Mouse (Mus musculus) urinary bladder, adult 18-20 months (tissue): ENCODE measurements around the gene Higd1a.

Experiments
- DNase-seq, 2 experiments: peaks; one replicate each; pipeline ENCODE4 v3.0.0; 2022; ENCODE audit warnings: low spot score in 2 of 2, mixed read lengths in 2 of 2

Higd1a gene

DNA sequence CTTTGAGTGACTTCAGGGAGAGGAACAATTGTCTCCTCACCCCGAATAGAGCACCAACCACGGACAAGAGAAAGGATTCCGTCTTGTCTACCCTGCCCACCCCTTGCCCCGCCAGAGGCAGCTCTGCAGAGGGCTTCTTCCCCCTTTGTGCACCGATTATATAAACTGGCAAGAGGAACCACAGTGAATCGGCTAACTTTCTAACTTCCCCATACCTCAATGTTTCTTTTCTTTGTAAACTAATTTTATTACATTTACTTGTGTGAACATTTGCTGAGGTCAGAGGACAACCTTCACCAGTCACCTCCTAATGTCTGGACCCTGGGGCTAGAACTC is at the start of gene Higd1a:
Gene Higd1a (minus strand): TSS at position 210 of the 336 bp plus-strand sequence.
- no peak for DNase-seq

DNA sequence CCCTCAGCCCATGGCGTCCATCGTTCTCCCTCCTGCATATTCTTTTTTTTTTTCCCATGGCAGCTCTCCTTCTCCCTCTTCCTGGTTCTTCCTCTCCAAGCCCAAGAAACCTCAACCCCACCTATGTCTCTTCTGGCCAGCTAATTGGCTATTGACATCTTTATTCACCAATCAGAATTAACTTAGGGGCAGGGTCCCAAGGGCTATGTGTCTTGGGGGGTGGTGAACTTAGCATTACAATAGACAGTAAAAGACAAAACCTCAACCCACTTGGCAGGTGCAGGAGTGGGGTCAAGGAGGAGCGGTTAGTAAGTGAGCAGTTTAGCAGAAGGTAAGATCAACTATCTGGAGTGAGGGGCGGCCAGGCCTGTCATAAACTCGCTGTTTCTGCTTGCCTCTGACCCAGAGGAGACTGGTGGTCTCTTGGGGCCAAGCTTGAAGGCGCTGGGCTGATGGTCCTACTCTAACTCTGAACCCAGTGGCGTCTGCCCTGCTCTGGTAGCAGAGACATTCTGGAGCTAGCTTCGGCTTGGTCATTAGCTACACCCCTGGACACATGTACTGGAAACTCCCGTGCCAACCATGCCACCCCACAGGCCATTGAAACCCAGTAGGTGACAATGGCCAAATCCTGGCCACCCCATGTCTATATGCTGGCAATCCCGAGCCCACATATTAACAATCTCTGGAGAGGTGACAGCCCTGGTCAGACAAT is 49.4 kb upstream of the Higd1a start:
- no peak for DNase-seq

DNA sequence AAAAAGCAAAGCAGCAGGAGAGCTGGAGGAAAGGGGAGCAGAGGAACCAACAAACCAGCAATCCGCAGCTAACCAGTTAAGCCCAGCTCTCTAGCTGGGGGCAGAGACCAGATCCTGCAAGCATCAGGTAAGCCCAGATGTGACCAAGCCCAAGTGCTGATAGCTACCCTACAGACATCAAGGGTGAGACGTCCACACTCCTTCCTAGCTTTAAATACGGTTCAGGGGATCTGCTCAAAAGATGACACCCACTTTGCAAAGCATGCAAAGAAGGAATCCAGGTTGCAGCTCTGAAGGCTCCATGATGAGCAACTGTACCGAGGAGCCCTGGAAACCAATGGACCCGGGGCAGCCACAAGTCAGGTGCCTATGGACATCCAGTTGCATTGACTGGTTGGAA is 48.3 kb upstream of the Higd1a start:
- no peak for DNase-seq

DNA sequence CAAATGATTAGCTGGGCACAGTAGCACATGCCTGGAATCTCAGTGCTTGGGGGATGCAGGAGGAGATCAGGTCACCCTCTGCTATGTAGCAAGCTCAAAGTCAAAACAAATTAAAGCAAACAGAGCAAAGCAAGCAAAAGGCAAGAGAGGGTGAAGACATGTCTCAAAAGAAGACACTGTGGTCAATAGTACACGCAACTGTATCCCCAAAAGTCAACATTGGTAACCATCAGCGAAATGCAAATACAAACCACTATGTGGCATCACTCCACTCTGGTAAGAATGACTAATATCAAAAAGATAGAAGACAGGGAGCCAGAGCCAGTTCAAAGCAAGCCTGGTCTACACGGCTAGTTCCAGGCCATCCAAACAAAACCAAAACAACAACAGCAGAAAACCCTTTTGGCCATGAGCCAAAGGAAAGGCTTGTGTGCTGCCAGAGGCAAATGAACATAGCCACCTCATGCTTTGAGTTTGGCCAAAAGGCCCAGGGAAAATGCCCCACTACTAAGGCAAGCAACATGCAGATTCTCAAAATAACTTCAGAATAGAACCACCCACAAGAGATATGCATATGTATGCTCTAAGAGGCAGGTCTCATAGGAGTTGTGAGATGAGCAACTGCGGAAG is 47.5 kb upstream of the Higd1a start:
- DNase-seq = no peak

DNA sequence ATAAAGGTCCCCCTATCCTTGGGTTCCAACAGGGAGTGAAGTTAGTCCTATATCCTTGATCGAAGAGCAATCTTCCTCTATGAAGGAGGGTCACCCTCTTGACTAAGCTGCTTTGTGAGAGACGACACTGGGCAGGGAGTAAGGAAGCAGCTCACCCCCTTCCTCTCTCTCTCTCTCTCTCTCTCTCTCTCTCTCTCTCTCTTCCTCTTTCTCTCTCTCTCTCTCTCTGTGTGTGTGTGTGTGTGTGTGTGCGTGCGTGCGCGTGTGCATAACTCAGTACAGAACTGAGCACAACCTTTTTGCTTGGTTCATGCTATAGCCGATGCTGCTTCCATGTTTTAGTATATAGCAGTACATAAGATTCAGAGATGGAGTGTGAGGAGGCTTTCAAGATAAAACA is 46.8 kb upstream of the Higd1a start:
- no peak for DNase-seq

DNA sequence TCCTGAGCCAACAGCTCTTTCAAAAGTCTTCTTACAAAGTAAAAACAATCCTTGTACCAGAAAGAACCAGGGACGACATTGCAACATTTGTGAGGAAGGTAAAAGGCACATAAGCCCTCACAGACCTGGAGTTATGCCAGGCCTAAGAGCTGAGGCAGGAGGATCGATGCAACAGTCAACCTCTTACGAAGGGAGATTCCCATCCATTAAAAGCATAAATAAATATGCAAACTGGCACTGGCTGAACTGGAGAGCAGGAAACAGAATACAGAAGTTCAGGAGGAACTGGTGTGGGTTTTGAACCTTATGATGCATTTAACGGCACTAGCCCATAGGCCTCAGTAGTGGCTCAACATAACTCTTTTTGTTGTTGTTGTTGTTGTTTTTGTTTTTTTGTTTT is 46.2 kb upstream of the Higd1a start:
- DNase-seq = no peak

DNA sequence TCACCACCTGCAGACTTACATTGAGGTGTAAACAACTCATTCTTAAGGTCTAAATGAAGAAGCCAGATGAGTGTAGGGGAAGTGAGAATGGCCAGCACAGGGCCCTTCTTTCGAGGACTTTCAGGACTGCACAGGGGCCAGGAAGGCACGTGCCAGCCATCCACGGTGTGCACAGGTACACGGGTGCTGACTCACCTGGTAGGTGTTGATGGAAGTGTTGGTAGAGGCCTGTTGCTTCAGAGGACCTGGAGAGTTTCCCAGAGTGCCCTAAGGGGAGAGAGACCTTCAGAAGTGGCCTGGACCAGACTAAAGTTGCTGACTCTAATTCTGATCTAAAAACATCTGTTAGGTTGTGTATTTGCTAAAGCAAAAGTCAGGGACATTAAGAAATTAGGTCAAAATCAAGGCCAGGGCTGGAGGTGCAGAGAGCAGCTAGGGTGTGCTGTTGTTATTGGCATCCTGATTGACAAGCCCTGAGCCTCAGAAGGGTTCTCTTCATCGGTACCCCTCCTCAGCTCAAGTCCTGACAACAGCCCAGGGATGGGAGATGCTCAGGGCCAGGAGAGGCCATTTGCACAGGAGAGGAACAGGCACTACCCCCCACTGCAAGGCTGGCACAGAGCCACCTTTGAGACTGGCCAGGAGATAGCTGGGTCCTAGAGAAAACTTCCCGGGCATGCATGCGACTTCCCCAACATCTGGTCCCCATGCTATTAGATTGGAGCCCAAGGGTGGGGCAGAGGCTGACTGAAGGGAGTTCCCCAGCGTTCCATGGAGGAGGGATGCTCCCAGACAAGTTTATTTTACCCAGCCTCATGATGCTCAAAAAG is 45.5 kb upstream of the Higd1a start:
- DNase-seq = no peak

DNA sequence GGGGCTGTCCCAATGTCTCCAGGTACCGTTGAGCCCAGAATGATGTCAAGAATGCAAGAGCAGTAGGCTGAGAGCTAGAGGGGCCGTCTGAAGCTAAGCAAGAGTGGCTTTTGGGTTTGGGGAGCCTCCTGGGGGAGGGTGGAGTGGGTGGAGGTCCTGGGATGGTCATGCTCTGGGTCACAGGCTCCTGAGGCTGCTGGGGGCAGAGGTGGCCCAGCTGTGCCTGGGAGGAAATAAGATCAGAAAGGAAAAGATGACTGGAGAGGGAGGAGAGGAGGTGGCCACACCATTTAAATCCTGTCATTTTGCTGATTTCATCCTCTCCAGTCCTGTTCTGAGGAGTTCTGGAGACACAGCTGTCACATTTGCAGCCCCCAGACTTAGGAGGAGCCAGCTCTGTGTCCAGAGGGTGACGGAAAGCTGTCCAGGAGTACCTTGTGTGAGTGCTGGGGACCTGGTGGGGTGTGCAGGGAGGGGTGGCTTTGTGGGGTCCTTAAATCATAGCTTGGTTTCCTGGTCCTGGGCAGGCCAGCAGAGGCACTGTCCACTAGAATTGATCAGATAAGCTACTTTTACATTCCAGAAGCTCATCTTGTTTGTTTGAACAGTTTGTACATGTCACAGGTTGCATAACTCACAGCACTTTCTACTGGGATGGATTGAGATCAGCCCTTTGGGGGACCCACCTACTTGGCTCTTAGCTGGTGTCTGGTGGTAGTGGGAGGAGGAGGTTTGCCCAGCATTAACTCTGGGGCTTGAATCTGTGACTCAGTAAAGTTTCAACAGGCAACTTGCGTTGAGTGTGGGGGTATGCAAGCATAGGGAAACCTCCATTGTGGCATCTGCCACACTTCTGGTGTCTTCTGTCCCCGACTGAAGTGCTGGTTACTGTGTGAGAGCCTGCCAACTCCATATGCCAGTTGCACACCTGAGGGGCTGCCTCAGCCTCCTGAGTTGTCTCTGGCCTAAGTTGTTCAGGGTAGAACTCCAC is 43.8 kb upstream of the Higd1a start:
- DNase-seq = no peak

DNA sequence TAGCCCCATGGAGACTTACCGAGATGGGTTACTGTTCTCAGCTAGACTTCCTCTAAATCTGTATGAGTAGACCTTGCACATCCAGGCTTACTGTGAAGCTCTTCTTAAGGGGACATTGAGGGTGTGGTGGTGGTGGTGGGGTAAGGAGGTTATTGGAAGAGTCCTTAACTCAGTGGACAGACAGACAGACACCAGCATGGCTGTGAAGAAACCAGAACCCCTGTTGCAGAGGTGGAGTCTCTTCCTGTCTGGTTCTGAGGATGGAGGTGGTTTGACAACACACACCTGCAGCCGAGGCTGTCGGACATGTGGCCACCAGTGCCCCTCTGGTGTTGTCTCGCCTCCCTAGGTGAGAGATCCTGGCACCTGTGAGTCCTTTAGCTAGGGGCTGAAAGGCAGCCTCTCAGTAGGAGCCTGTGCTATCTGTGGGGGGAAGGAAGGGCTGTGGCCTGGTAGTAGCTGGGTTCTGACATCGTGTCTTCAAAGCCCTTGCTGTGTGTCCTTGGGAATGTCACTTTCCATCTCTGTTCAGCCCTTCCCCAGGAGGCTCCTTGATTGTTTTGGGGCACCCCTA is 42.2 kb upstream of the Higd1a start:
- DNase-seq = no peak

DNA sequence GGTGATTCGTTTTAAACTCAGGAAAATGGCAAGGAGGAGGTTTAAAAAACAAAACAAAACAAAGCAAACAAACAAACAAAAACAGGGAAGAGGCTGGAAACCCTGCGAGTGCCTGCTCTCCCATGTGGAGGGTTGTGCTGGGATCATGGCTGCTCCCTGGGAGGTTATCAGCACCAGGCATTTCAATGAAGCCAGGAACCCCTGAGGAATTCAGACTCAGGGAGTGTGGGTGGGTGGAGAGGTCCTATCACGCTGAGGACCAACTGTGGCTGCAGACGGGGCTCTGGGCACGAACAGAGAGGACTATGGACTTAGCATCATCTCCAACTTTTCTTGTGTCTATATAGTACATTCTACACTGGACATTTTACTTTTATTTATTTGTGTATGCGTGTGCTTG is 41.1 kb upstream of the Higd1a start:
- no peak for DNase-seq

DNA sequence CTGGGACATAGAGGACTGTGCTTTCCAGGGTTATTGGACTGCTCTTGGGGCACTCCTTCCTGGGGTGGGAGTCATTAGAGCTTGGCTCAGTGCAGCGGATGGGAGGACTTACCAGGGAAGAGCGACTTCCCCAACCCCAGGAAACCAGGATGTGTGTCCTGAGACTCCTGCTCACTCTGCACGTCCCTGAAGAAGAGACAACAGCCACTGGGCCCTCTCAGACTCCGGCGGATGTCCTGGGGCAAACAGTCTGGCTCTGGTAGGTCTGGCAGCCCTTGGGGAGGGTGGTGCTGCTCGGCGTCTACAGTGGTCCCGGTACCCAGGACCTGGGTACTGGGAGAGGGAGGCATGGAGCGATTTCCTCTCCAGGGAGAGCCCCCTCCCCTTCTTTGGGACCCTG is 40.1 kb upstream of the Higd1a start, which contains the start of gene Ackr2:
Gene Ackr2 (plus strand): TSS at position 111 of the 400 bp plus-strand sequence.
- no peak for DNase-seq

DNA sequence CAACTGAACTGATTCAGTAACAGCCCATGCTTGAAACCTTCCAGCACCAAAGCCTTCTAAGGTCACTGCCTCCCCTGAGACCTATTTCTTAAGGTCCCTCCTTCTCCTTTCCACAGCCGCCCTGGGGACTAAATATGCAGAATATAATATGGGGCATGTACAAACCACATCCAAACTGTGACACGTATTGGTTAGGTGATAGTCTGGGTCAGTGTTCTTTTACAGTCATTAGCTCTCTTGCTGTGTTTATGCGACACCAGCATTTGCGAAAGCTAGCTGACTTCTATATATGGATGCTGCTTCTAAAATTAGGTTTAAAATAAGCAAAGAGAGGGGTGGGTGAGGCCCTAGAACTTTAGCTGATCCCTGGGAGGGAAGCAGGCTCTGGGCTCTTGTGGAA is 38.7 kb upstream of the Higd1a start:
- DNase-seq = no peak

DNA sequence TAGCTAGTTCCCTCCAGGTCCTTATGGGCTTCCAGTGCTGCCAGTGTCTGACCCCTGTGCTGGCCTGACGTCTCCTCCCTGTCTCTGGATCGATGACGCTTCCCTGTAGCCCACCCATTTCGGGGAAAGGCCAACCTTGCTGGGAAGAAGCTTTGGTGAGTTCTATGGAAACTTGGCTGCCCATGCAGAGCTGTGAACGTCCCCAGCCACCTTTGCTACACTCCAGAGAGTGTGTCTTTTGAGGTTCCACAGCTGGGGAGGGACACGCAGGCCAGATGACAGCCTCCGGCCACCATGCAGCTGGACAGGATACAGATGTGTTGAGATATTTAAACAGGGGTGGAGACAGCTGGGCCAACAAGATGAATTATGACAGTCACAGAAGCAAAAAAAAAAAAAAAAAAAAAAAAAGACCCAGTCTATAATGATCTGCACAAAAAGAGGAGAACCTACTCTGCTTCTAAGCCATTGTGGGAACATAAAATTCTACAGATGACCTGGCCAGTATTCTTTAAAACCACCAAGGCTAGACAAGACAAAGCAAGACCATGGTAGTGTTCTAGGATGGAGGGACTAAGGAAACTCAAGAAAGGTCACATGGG is 37.3 kb upstream of the Higd1a start:
- DNase-seq = no peak

DNA sequence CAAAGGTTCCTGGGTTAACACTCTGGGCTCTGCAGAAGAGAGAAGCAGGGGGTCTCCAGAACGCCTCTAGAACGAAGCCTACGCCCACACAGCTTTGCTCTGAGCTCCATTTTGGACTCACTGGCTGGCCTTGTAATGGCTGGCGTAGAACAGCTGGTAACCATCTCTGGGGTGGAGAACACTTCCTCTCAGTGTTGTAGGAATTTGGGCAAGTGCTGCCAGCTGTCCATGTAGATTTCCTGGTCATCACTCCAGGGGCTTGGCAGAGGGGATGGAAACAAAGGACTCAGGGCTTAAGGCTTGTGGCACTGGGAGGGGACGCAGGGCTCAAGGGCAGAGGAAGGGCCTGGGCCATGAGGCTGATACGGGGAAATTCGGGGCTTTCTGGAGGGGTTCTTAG is 36.3 kb upstream of the Higd1a start:
- DNase-seq = no peak

DNA sequence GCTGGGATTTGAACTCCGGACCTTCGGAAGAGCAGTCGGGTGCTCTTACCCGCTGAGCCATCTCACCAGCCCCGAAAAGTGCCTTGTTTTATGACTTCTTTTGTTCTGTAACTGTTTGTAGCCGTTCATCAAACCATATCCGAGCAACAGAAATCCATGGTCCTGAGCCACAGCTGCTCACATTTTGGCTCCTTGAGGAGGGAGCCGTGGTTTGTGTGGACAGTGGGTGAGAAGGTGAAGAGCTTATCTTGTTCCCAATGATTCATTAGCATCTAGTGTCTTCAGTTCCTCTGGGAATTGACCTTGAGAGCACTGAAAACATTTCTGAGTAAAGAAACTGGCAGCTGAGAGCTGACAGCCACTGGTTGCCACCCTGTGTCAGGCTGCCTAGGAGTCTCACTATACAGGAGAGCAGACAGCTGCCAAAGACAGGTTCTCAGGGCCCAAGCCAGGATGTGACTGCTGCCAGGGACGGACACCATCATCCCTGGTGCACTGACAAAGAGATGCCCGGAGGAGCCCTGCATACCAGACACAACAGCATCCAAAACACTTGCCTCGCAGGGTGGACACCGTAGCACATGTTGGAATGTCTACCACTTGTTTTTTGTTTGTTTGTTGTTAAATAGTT is 34.0 kb upstream of the Higd1a start:
- no peak for DNase-seq

DNA sequence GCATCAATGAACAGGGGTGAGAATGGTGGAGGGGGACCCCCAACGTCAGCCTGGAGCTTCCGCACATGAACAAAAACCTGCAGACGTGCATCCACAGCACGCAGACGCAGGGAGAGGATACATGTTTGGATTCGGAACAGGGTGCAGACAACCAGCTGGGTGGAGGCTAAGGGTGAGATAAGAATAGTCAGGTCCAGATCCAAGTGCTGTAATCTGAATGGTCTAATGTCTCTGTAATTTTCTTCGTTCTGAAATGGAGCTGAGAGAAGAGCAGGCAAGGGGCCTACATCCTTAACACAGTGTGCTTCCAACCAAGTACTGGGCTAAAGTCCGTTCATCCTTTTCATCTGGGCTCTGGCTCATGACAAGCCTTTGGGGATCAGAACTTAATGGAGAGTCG is 33.1 kb upstream of the Higd1a start:
- DNase-seq = no peak

DNA sequence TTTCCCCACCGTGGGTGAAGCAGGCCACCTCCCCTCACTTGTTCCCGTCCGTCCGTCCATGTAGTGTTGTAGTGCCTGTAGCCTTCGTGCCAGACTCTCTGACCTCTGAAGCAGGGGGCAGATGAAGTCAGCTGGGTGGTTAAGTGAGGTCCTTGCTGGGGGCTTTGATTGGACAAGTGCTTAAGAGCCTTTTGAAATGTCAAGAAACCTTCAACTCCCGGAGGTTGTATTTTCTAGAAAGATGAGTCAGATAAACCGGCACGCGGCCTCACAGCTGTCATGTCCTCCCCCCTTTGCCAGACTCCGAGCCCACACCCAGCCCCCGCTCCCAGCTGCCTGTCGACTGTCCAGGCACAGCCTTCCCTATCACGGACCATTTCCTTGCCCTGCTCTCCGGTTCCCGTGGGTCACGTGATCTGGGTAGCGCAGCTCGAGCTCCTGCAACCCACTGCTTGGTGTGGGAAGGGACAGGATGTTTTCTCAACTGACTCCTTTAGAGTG is 32.3 kb upstream of the Higd1a start:
- DNase-seq = peak; percentile 51 to 80

DNA sequence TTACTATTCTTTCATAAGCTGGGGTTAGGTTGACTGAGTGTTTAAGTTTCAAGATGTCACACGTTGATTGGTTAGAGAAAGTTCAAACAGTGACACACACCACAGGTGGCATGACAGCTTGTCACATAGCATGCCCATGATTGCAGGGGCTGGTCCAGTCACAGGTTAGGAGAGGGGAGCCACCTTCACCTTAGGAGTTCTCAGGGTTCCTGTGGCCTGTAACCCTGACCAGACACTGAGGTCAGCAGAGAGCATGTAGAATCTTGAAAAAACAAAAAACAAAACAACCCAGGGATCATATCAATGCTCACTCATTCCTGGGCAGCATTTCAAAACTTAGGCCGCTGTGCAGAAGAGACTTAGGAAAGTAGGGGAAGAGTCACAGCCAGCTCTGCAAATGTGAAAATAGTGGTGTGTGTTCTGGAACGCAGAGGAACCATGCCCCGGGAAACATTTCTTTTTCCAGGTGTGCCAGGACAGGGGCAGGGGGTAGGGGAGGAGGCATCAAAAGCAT is 31.8 kb upstream of the Higd1a start:
- DNase-seq = no peak

DNA sequence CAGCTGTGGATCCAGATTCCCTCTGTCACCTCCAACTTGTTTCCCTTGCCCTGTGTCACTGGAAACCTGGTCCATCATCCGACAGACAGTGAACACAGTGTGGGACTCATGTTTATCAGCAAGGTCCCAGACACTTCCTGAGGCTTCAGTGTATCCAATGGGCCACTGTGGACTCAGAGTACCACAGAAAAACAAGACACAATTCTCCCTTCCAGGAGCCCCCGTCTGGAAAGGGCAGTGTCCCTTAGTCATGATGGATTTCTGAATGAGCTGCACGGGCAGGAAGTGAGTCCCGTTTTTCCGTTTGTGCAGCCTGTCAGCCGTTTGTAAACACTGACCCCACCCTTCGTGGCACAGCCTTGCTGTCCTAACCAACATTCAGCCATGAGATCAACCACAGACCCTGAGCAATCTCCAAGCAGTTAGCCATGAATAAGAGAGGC is 23.9 kb upstream of the Higd1a start:
- no peak for DNase-seq

DNA sequence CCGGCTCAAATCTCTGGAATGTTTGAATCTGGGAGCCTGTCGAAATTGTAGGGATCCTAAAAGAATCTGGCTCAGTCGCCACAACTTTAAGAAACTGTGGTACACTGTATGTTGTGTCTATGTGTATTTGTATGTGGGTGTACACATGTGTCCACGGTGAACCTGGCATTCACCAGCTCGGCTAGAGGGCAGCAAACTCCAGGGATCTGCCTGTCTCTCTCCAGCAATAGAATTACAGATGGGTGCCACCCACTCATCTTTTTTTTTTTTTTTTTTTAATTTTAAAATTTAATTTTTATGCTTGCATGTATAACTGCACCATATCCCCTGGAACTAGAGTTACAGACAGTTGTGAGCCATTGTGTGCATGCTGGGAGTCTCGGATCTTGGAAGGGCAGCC is 23.1 kb upstream of the Higd1a start:
- no peak for DNase-seq
